Mouse (Mus musculus) testis, adult 2 months (tissue): ENCODE data around the gene Srl.

Source experiments
- CTCF ChIP-seq: fragments of 200-500 bp; IDR thresholded peaks from 2 replicates; pipeline ENCODE4 v1.5.1; 2012; ENCODE audit warnings: low read depth, mild to moderate bottlenecking, inconsistent platforms, low read length, moderate library complexity; ENCODE audit not compliant: control insufficient read depth, insufficient read depth, insufficient replicate concordance
- POLR2A ChIP-seq: fragments of 200-500 bp; IDR thresholded peaks from 2 replicates; pipeline ENCODE4 v1.6.1; 2012; ENCODE audit warnings: low read depth, mild to moderate bottlenecking, inconsistent platforms, low read length, moderate library complexity; ENCODE audit not compliant: control insufficient read depth

DNA sequence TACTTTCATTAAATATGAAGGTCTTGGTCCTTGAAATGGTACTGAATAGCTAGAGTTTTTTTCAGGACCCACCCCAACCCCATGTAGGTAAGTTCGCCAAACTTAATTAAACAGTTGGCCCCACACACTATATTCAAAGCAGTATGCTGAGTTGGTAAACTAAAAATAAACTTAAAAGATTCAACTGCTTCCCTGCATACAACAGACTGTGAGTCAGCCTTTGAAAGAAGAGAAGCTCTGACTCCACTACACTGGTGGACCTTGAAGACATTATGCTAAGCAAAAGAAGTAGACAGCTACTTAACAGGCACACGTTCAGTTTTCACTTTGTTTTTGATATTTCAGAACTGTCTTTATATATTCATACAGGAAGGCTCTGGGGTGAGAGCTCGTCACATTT, 110.6 kb downstream of the Srl start:
- TF ChIP-seq CTCF (no peak), POLR2A (no peak)
